In genomic region chr14:118168776-118169175, GRCm38 (mm10) we compare ENCODE assay signal across 14 mouse cellular contexts.
"Had no signal": no experiment of that assay in that cellular context is flagged by ENCODE, and none has a peak within 500 bp of the region (broad histone marks: within the 10 kb centered on the region; RNA-seq: fewer than 3 reads in every experiment).

No protein-coding gene starts in this region.

- H3K36me3 ChIP-seq: liver, embryonic 13.5 days had no signal

- H3K27me3 ChIP-seq: kidney, embryonic 15.5 days; liver, embryonic 13.5 days had no signal

- H3K9me3 ChIP-seq: kidney, embryonic 15.5 days; liver, embryonic 13.5 days had no signal

- H3K4me3 ChIP-seq: kidney, embryonic 15.5 days; liver, embryonic 13.5 days had no signal

- DNase-seq: kidney, adult 8-10 months; kidney, postnatal 10 days; kidney, postnatal 36 days; liver, embryonic 13.5 days; lung, adult 2 months; lung, postnatal 14 days; lung, postnatal 4 days; midbrain, embryonic 14.5 days; right cerebral cortex, adult 18-20 months; right cerebral cortex, postnatal 14 days; right cerebral cortex, postnatal 4 days; thymus, postnatal 25 days had no signal

- H3K27ac ChIP-seq: kidney, embryonic 15.5 days; liver, embryonic 13.5 days had no signal

- H3K4me1 ChIP-seq: kidney, embryonic 15.5 days; liver, embryonic 13.5 days had no signal

- H3K4me2 ChIP-seq: kidney, embryonic 15.5 days; liver, embryonic 13.5 days; midbrain, embryonic 11.5 days had no signal

- H3K9ac ChIP-seq: kidney, embryonic 15.5 days; liver, embryonic 13.5 days had no signal
